Mouse (Mus musculus): ENCODE results near the gene Plcl1. TPM values are rescaled to one million over a fixed set of nuclear protein-coding genes. Genes with fewer than 3 reads are reported as not detected.
A peak's percentile ranks its signal among the peaks of the same experiment; 100 is the strongest.

The Plcl1 gene
- polyA plus RNA-seq, 1 experiment from 2014 or later, result 3.9 TPM

GRCm38 (mm10) chr1:55572664-55573063, 166.9 kb downstream of the Plcl1 start:
- H3K9ac ChIP-seq (replicated peaks; ENCODE audit: low read length), result no peak overlapping the region
- no peaks in the 10 kb centered on the region for H3K36me3 ChIP-seq (ENCODE audit: insufficient read depth, low read length)
- H3K4me3 ChIP-seq (ENCODE audit: low read length), result no peak overlapping the region
- no peaks in the 10 kb centered on the region for H3K27me3 ChIP-seq (ENCODE audit: insufficient read depth, low read length)
- no peaks in the 10 kb centered on the region for H3K9me3 ChIP-seq (ENCODE audit: low read length)
- ATAC-seq (ENCODE audit: low FRiP score, low TSS enrichment), result no peak
- H3K27ac ChIP-seq (ENCODE audit: low read length), result no peak overlapping the region
- no peak overlapping the region for H3K4me2 ChIP-seq (replicated peaks; ENCODE audit: low read depth, low read length)
- peaks cover 10% of the 10 kb centered on the region; the same call in 1 of the 2 replicates for H3K4me1 ChIP-seq (ENCODE audit: insufficient read depth, low read length)
- 82% methylated on average over 3 of the region's 3 CpGs for WGBS

GRCm38 (mm10) chr1:55575916-55576315, 170.2 kb downstream of the Plcl1 start:
- Histone ChIP-seq H3K27me3 (ENCODE audit: insufficient read depth, low read length) (no peaks in the 10 kb centered on the region), H3K27ac (ENCODE audit: low read length) (no peak overlapping the region), H3K9ac (replicated peaks; ENCODE audit: low read length) (no peak overlapping the region), H3K4me1 (ENCODE audit: insufficient read depth, low read length) (peaks cover 11% of the 10 kb centered on the region; the same call in 1 of the 2 replicates), H3K9me3 (ENCODE audit: low read length) (no peaks in the 10 kb centered on the region), H3K4me2 (replicated peaks; ENCODE audit: low read depth, low read length) (no peak overlapping the region), H3K4me3 (ENCODE audit: low read length) (no peak overlapping the region), H3K36me3 (ENCODE audit: insufficient read depth, low read length) (no peaks in the 10 kb centered on the region)
- ATAC-seq (ENCODE audit: low FRiP score, low TSS enrichment), result no peak
- WGBS, result 6% methylated on average over 2 of the region's 2 CpGs

- 56% methylated on average over 2 of the region's 2 CpGs for WGBS
- H3K9me3 ChIP-seq (ENCODE audit: low read length), result no peaks in the 10 kb centered on the region
- no peaks in the 10 kb centered on the region for H3K36me3 ChIP-seq (ENCODE audit: insufficient read depth, low read length)
- no peak overlapping the region for H3K4me3 ChIP-seq (ENCODE audit: low read length)
- H3K4me1 ChIP-seq (ENCODE audit: insufficient read depth, low read length), result peaks cover 10% of the 10 kb centered on the region; the same call in 1 of the 2 replicates
- H3K4me2 ChIP-seq (replicated peaks; ENCODE audit: low read depth, low read length), result no peak overlapping the region
- H3K9ac ChIP-seq (replicated peaks; ENCODE audit: low read length), result no peak overlapping the region
- no peak overlapping the region for H3K27ac ChIP-seq (ENCODE audit: low read length)
- ATAC-seq (ENCODE audit: low FRiP score, low TSS enrichment), result peak; percentile 24; the same call in 1 of the 2 replicates
- no peaks in the 10 kb centered on the region for H3K27me3 ChIP-seq (ENCODE audit: insufficient read depth, low read length)
Measured at GRCm38 (mm10) chr1:55581752-55582151, 176.0 kb downstream of the Plcl1 start.

- Histone ChIP-seq H3K27ac (ENCODE audit: low read length) (no peak overlapping the region), H3K9me3 (ENCODE audit: low read length) (no peaks in the 10 kb centered on the region), H3K4me2 (replicated peaks; ENCODE audit: low read depth, low read length) (no peak overlapping the region), H3K4me1 (ENCODE audit: insufficient read depth, low read length) (peaks cover 16% of the 10 kb centered on the region), H3K27me3 (ENCODE audit: insufficient read depth, low read length) (no peaks in the 10 kb centered on the region), H3K36me3 (ENCODE audit: insufficient read depth, low read length) (no peaks in the 10 kb centered on the region), H3K4me3 (ENCODE audit: low read length) (no peak overlapping the region), H3K9ac (replicated peaks; ENCODE audit: low read length) (no peak overlapping the region)
- ATAC-seq (ENCODE audit: low FRiP score, low TSS enrichment), result no peak
- WGBS, result 57% methylated on average over 4 of the region's 4 CpGs
Measured at GRCm38 (mm10) chr1:55585441-55585840, 179.7 kb downstream of the Plcl1 start.

- H3K4me3 ChIP-seq (ENCODE audit: low read length), result no peak overlapping the region
- ATAC-seq (ENCODE audit: low FRiP score, low TSS enrichment), result no peak
- H3K27ac ChIP-seq (ENCODE audit: low read length), result no peak overlapping the region
- H3K27me3 ChIP-seq (ENCODE audit: insufficient read depth, low read length), result no peaks in the 10 kb centered on the region
- WGBS, result 61% methylated on average over 6 of the region's 6 CpGs
- no peak overlapping the region for H3K4me2 ChIP-seq (replicated peaks; ENCODE audit: low read depth, low read length)
- peaks cover 7% of the 10 kb centered on the region for H3K4me1 ChIP-seq (ENCODE audit: insufficient read depth, low read length)
- no peaks in the 10 kb centered on the region for H3K9me3 ChIP-seq (ENCODE audit: low read length)
- H3K36me3 ChIP-seq (ENCODE audit: insufficient read depth, low read length), result no peaks in the 10 kb centered on the region
- no peak overlapping the region for H3K9ac ChIP-seq (replicated peaks; ENCODE audit: low read length)
Measured at GRCm38 (mm10) chr1:55588090-55588489, 182.4 kb downstream of the Plcl1 start.

- H3K36me3 ChIP-seq (ENCODE audit: insufficient read depth, low read length), result no peaks in the 10 kb centered on the region
- H3K27me3 ChIP-seq (ENCODE audit: insufficient read depth, low read length), result no peaks in the 10 kb centered on the region
- no peak overlapping the region for H3K4me3 ChIP-seq (ENCODE audit: low read length)
- H3K4me2 ChIP-seq (replicated peaks; ENCODE audit: low read depth, low read length), result no peak overlapping the region
- no peak for ATAC-seq (ENCODE audit: low FRiP score, low TSS enrichment)
- H3K4me1 ChIP-seq (ENCODE audit: insufficient read depth, low read length), result peaks cover 7% of the 10 kb centered on the region
- no peaks in the 10 kb centered on the region for H3K9me3 ChIP-seq (ENCODE audit: low read length)
- no peak overlapping the region for H3K27ac ChIP-seq (ENCODE audit: low read length)
- H3K9ac ChIP-seq (replicated peaks; ENCODE audit: low read length), result no peak overlapping the region
Measured at GRCm38 (mm10) chr1:55590047-55590446, 184.3 kb downstream of the Plcl1 start.

- no peaks in the 10 kb centered on the region for H3K27me3 ChIP-seq (ENCODE audit: insufficient read depth, low read length)
- H3K9ac ChIP-seq (replicated peaks; ENCODE audit: low read length), result no peak overlapping the region
- H3K9me3 ChIP-seq (ENCODE audit: low read length), result no peaks in the 10 kb centered on the region
- no peak overlapping the region for H3K4me3 ChIP-seq (ENCODE audit: low read length)
- H3K27ac ChIP-seq (ENCODE audit: low read length), result no peak overlapping the region; the same call in 1 of the 2 replicates
- WGBS, result 50% methylated on average over 1 of the region's 1 CpGs
- no peak overlapping the region for H3K4me2 ChIP-seq (replicated peaks; ENCODE audit: low read depth, low read length)
- H3K36me3 ChIP-seq (ENCODE audit: insufficient read depth, low read length), result no peaks in the 10 kb centered on the region
- peaks cover 14% of the 10 kb centered on the region for H3K4me1 ChIP-seq (ENCODE audit: insufficient read depth, low read length)
- ATAC-seq (ENCODE audit: low FRiP score, low TSS enrichment), result no peak; the same call in 1 of the 2 replicates
Measured at GRCm38 (mm10) chr1:55600496-55600895, 194.8 kb downstream of the Plcl1 start.

- Histone ChIP-seq H3K9ac (replicated peaks; ENCODE audit: low read length) (no peak overlapping the region), H3K9me3 (ENCODE audit: low read length) (no peaks in the 10 kb centered on the region), H3K36me3 (ENCODE audit: insufficient read depth, low read length) (no peaks in the 10 kb centered on the region), H3K27ac (ENCODE audit: low read length) (peak overlapping the region; percentile 82), H3K27me3 (ENCODE audit: insufficient read depth, low read length) (no peaks in the 10 kb centered on the region), H3K4me1 (ENCODE audit: insufficient read depth, low read length) (peaks cover 32% of the 10 kb centered on the region), H3K4me2 (replicated peaks; ENCODE audit: low read depth, low read length) (no peak overlapping the region), H3K4me3 (ENCODE audit: low read length) (no peak overlapping the region)
- WGBS, result 72% methylated on average over 4 of the region's 4 CpGs
- no peak for ATAC-seq (ENCODE audit: low FRiP score, low TSS enrichment)
Measured at GRCm38 (mm10) chr1:55604593-55604992, 198.9 kb downstream of the Plcl1 start.

- Histone ChIP-seq H3K4me2 (replicated peaks; ENCODE audit: low read depth, low read length) (no peak overlapping the region), H3K4me3 (ENCODE audit: low read length) (no peak overlapping the region), H3K4me1 (ENCODE audit: insufficient read depth, low read length) (peaks cover 30% of the 10 kb centered on the region), H3K27me3 (ENCODE audit: insufficient read depth, low read length) (no peaks in the 10 kb centered on the region), H3K9me3 (ENCODE audit: low read length) (no peaks in the 10 kb centered on the region), H3K36me3 (ENCODE audit: insufficient read depth, low read length) (no peaks in the 10 kb centered on the region), H3K27ac (ENCODE audit: low read length) (peak overlapping the region; percentile 82), H3K9ac (replicated peaks; ENCODE audit: low read length) (no peak overlapping the region)
- WGBS, result 76% methylated on average over 4 of the region's 4 CpGs
- ATAC-seq (ENCODE audit: low FRiP score, low TSS enrichment), result no peak
Measured at GRCm38 (mm10) chr1:55605450-55605849, 199.7 kb downstream of the Plcl1 start.

GRCm38 (mm10) chr1:55605956-55606355, 200.2 kb downstream of the Plcl1 start:
- Histone ChIP-seq H3K4me1 (ENCODE audit: insufficient read depth, low read length) (peaks cover 31% of the 10 kb centered on the region), H3K36me3 (ENCODE audit: insufficient read depth, low read length) (no peaks in the 10 kb centered on the region), H3K4me3 (ENCODE audit: low read length) (no peak overlapping the region), H3K9ac (replicated peaks; ENCODE audit: low read length) (no peak overlapping the region), H3K27ac (ENCODE audit: low read length) (peak overlapping the region; percentile 61), H3K9me3 (ENCODE audit: low read length) (no peaks in the 10 kb centered on the region), H3K4me2 (replicated peaks; ENCODE audit: low read depth, low read length) (no peak overlapping the region), H3K27me3 (ENCODE audit: insufficient read depth, low read length) (no peaks in the 10 kb centered on the region)
- peak; percentile 57; the same call in 1 of the 2 replicates for ATAC-seq (ENCODE audit: low FRiP score, low TSS enrichment)
- 54% methylated on average over 2 of the region's 2 CpGs for WGBS
